Mouse (Mus musculus) layer of hippocampus, adult 9-10 months (tissue): ENCODE results near the gene Pdk2.
"Not testable (repeated sequence)": the region's sequence is repeated elsewhere in the genome, so short reads cannot be mapped to it uniquely, and the experiment has no call there.

Experiments used
- DNase-seq: peaks from one replicate; pipeline ENCODE4 v3.0.0; 2022; ENCODE audit warnings: low spot score

The Pdk2 gene

DNA sequence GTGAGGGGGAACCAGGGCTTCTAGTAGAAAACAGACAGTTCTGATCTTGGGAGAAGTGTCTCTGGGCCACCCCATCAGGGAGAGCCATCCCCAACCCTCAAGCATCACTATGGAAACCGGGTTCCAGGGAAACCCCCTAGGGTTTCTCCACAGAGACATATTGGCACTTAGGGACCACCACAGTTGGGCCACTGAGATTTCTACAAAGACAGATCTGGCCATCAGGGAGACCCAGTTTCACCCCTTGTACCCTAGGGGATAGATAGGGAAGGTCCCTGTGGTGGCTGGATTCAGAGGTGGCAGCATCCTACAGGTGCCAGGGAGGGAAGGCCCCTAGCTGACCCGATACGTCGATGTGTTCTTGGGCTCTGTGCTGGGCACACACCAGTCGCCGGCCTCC, 14.3 kb downstream of the Pdk2 start:
- DNase-seq: no peak

DNA sequence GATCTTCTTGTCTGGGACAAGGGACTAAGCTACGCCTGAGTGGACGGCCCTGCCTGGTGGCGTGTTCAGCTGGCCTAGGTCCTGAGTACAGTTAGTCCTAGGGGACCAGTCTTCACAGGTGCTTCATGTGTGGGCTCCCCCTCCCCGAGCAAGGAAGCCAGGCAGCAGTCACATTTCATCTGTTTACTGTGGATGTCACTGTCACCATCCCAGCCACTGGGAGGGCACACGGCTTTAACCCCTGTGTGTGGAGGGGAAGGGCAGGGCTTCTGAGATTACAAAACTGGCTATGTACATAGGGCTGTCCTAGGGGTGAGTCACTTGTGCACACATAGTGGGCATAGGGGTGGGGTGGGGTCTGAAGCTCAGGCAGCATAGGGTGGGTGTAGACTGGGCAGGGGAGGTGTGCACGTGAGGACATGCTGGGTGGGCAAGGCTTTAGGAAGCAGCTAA, 15.0 kb downstream of the Pdk2 start:
- no peak for DNase-seq

DNA sequence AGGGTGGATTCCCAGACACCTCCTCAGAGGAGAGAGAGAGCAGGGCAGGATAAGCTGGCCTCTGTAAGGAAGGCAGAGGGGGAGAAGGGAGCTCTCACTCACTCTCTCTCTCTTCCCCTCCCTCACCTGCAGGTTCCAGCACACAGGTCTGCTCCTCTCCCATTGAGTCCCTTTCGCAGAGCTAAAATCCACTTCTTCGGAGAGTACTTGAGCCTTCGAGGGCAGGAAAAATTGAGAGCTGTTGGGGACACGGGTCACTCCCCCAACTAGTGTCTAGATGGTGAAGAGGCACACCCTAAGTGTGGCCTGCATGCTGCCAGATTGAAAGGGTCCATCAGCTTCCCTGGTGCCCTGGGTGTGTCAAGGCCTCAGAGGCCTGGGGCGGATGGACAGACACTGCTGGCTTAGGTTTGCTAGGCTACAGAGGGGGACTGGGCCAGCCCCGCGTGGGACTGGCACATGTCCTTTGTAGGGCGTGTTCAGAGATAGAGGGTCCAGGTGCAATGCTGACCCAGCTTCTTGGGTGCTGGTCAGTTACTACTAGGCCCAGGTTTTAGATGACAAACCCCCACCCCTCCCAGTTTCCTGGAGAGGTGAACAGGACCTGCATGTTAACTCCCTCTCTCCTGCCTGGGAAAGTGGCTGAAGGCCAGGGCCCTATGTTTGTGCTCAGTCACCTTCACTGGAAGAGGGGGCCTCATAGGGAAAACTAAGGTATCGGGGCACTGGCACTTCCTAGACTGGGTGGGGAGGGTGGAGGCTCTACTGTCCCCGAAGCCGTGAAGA, 15.7 kb downstream of the Pdk2 start:
- no peak for DNase-seq

DNA sequence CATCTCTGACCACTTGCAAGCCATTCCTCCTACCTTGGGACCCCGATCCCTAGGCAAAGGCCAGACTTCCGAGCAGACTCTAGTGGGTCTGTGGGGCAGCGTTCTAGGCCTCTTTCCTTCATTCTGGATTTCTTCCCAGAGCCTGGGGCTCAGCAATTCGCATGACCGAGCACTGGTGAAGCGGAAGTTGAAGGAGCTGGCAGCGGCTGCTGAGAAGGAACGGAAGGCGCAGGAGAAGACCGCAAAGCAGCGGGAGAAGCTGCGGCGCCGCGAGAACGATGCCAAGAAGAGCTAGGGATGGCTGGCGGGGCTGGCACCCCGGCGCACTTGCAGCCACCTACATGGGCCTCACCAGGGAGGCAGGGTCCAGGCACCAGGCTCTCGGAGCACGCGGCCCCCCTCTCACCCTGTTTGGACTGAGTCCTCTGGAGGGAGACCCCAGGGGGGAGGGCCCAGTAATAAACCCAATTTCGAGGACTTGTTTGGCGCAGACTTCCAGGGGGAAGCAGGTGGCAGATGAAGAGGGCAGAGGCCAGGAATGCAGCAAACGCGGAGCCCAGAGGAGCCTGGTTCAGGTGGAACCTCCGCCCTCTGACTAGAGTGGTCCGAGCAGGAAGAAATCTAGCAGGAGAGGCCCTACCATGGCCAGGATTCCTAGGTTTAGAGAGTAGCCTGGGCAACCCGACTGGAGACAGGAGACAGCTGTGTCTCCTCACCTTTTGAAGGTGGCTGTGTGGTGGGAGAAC, 16.5 kb downstream of the Pdk2 start:
- no peak for DNase-seq

DNA sequence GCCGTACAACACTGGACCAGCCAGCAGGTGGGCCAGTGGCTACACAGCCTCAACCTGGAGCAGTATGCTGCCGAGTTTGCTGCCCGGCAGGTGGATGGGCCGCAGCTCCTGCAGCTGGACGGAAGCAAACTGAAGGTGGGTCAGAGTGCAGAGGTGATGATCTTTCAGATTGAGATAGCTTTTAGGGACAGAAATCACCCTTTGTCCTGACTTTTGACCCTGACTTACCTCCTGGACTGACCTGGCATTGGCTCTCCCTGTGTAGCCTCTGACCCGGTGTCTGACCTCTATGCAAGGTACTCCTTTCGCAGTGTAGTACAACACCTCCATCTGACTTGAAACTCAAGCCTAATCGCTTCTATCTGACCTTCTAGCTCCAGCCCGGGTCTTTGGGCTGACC, 17.7 kb downstream of the Pdk2 start:
- DNase-seq: no peak

DNA sequence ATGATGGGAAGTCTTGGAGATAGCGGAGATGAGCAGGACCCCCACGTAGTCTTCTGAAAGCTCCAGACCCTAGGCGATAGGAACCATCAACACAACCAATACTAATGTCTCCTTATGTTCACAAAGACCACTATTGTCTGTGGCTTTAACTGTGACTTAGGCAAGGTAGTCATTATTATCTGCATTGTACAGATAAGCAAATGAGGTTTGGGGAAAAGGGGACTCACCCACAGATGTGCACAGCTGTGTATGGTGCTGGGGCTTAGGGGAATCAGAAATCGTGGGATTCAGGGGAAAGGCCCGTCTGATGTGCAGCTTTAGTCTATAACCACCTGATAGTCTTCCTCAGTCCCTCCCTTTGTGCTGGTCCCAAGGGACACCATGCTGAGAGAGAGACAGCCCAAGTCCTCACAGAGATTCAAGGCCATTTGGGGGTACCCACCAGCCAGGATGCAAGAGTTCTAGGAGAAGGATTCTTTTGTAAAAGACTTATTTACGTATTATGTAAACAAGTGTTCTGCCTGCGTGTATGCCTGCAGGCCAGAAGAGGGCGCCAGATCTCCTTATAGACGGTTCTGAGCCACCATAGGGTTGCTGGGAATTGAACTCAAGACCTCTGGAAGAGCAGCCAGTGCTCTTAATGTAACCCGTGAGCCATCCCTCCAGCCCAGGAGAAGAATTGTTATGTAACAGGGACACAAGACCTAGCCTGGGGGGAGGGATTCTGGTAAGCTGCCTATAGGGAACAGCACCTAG, 18.7 kb downstream of the Pdk2 start:
- no peak for DNase-seq

DNA sequence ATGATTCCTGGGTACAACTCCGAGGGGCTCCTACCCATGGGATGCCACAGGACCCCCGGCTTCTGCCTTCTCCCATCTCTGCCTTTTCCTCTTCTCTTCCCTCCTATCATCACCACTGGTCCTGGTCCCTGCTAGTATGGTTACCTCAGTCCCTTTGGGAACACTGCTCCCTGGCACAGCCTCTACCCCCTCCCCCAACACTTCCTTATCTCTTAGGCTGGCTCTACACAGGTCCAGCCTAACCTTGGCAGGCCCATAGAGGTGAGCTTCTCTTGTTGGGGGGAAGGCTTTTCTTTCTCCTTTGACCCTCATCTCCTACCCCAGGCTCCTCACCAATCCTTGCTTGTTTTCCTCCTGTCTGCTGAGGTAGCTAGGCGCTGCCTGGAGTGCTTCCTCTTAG, 25.7 kb downstream of the Pdk2 start:
- DNase-seq: no peak

DNA sequence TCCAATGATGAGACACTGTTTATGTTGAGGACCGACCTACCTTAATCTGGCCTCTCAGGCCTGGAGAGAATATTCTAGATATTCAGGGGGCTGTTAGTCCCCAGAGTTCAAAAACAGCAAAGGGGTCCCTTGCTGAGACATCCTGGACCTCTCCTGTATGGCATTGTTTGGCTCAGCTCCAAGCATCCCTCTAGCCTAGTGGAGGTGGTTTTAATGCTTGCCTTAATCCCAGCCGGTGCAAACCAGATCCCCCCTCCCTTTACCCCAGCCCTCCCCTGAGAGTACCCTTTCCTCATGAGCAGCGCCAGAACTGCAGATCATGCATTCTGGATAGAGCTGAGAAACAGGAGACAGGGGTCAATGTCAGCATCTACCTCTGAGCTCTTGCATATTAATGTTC, 28.7 kb downstream of the Pdk2 start:
- no peak for DNase-seq

DNA sequence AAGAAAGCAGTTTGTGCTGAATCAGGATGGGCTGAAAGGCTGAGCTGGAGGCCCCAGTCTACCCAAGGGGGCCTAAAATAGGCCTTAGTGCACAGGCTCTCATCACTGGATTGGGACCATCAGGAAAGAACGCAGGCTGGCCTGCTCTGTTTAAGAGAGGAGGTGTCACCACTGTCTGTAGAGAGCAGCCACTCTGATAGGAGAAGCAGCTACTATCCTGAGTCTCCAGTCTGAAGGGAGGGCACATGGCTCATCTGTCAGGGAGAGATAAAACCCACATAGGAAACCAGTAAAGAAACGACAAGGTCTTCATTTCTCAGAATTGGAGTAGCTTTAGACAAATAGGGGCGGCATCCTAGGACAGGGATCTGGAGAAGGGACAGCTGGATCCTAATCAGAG, 29.1 kb downstream of the Pdk2 start:
- DNase-seq: no peak

DNA sequence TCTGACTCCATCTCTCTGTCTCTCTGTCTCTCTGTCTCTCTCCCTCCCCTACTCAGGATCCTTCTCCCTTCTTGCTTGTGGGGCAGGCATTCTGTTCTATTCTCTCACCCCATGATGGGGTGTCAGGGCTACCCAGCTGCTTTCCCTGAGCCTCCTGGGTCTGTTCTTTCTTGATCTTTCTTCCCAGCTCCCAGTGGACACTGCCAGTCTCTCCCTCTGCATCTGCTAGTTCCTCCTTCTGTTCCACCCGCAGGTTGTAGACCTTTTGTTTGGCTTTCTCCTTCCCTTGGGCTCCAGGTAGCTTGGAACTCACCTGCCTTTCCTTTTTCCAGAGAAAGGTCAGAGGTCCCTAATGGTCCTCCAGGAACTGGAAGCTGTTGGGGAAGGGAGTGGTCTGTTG, 29.7 kb downstream of the Pdk2 start:
- no peak for DNase-seq

DNA sequence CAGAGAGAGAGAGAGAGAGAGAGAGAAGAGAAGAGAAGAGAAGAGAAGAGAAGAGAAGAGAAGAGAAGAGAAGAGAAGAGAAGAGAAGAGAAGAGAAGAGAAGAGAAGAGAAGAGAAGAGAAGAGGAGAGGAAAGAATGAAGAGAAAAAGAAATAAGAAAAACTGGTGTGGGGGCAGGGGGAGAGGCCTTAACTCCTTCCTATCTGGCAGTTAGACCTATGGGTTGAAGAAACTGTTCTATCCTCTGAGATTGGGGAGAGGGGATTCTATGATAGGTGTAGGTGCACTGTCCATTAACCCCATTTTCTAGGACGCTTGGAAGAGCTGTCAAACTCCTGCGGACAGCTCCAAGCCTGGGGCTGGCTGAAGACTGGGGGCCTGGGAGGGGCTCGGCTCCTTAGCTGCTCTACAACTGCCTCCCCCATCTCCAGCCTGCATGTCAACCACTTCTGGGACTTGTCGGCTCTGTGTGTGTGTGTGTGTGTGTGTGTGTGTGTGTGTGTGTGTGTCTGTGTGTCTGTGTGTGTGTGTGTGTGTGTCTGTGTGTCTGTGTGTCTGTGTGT, 30.2 kb downstream of the Pdk2 start:
- DNase-seq: not testable (repeated sequence)

DNA sequence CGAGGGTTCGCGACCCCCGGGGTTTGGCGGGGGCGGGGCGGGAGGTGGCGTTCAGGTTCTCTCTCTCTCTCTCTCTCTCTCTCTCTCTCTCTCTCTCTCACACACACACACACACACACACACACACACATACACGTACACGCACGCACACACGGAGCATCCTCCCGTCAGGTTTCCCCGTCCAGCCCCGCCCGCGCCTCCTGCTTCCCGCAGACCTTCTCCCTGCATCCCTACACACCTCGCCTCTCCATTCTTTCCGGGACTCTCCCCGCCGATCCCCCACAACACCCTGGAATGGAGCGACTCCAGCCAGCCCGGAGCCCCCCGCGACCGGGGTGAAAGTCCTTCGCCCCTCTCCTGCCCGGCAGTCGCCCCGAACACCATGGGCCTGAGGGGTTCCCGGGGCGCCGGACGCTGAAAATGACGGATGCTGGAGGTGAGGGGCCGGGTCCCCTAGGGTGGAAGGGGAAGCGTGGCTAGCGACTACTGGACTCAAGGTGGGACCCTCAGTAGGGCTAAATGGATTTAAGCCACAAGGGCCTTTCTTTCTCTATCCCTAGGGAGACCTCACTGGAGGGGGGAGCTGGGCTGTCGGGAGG, 30.9 kb downstream of the Pdk2 start:
- DNase-seq: no peak

DNA sequence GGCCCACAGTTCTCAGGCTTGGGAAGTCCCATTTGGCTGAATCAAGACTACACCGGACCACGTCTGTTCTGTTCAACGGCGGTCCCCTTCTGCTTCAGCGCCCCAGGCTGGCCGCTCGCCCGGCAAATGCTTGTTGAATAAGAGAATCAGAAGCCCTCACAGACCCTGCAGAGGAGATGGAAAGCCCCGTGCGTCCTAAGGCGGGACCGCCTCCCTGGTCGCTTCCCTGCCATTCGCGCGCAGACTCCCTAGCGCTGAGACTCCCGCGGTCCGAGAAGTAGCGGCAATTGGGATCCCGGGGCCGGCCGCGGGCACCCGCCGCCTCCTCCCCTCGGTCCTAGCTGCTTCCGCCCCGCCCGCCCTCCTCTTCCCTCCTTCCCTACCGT, 31.5 kb downstream of the Pdk2 start, which contains the start of gene Samd14:
Gene Samd14 (plus strand): TSS at position 251 of the 386 bp plus-strand sequence.
- DNase-seq: no peak

DNA sequence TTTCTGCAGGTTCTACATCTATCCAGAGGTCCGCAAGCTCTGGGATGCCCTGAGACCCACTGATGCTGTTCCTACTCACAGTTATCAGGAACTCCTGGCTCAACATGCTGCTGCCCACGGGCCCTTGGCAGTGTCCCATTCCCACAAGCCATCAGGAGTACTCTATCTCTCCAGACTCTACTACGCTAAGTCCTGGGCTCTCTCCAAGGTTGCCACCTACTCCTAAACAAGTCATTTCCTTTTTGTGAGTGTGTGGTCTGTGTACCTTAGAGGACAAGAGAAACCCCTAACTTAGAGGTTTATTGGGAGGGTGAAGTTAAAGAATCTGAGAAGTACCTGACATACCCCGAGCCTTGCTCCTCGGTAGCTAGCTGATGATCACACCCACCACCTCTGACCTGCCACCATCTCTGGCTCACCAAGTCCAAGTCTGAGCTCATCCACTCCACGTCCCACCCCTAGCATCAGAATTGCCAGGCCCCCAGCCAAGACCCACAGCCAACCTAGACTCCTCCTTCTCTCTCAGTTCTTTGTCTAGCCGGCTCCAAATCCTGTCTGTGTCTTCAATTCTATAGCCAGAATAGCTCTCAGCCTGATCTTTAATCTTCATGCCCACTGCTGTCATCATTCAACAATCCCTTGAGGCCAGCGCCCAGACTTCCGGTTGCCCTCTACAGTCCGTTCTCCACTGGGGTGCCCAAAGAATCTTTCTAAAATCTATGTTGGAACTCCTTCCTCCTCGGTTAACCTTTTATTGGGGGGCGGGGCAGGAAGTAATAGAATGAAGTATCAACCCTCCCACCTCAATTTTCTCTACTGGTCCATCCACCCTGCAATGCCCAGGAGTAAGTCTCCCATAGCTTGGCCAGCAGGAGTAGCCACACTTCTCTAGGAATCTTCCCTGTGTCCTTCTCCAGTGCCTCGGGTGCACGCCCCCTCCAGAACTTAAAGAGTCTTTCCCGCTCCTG, 32.2 kb downstream of the Pdk2 start:
- DNase-seq: no peak

DNA sequence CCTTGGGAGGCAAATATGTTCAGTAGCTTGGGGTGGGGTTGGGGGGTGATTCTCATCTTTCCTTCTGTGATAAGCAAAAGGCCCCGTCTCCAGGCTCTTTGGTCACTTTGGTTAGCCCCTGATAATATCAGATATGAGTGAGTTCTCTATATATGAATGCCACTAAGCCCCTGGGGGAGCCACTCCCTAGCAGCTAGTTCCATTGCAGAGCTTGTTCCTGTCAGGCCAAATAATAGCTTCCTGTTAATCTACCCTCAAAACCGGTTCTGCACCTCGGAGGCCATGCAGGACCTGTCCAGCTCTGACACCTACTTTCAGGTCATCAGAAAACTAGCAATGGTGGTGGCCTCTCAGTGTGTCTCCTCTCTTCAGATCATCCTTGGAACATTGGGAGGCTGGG, 33.7 kb downstream of the Pdk2 start:
- DNase-seq: no peak

DNA sequence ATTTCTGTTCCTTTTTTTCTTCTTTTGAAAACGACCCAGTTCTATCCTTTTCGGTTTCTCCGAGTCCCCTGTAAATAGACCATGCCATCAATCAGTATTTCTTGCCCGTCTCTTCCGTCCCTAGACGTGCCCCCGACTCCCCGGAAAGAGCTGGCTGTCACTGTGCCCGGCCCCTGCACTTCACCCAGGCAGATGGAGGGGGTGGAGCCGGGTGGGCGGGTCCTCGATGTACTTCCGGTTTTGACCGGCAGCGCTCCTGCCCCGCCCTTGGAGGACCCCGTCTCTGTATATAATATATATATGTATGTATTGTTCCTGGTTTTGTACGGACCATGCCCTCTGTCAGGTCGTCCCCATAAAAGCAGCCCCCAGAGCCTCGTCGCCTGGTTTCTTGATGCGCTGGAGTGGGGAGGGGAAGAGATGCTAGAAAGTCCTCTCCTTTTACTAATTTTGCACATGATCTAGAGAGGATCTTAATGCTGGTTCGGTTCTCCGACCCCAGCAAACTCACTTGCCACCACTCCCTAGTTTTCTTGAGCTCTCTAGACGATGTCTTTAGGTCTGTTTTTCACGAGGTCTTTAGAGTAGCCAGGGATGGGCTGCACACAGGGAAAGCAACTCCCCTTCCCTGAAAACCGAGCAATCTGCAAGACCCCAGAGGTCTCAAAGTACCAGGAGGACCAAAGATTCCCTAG, 34.5 kb downstream of the Pdk2 start:
- no peak for DNase-seq

DNA sequence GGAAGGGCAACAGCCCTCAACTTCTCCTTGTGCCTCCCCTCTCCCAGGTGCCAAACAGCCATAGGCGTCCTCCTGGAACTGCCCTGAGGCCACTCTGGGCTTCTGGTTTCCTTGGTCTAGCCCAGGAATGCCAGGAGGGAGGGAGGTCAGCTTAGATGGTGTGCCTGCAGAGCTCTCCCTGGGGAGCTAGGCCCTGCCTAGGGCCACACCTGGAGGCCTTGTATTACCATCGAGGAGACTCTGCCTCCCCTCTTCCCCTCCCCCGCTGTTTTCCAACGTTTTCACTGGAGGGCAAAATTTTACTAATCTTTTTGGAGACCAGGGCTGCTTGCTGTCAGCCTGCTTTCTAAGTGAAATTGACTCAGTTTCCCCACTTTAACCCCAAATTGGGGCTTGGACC, 35.1 kb downstream of the Pdk2 start:
- no peak for DNase-seq

DNA sequence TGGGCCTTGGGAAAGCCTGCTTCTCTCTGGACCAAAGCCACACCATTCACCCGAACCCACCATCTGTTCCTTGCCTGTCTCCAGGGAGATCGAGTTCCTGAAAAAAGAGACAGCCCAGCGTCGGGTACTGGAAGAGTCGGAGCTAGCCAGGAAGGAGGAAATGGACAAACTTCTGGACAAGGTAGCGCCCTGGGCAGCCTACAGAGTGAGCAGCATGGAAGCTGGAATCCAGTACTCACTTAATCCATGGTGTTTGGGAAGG, 36.3 kb downstream of the Pdk2 start:
- no peak for DNase-seq

DNA sequence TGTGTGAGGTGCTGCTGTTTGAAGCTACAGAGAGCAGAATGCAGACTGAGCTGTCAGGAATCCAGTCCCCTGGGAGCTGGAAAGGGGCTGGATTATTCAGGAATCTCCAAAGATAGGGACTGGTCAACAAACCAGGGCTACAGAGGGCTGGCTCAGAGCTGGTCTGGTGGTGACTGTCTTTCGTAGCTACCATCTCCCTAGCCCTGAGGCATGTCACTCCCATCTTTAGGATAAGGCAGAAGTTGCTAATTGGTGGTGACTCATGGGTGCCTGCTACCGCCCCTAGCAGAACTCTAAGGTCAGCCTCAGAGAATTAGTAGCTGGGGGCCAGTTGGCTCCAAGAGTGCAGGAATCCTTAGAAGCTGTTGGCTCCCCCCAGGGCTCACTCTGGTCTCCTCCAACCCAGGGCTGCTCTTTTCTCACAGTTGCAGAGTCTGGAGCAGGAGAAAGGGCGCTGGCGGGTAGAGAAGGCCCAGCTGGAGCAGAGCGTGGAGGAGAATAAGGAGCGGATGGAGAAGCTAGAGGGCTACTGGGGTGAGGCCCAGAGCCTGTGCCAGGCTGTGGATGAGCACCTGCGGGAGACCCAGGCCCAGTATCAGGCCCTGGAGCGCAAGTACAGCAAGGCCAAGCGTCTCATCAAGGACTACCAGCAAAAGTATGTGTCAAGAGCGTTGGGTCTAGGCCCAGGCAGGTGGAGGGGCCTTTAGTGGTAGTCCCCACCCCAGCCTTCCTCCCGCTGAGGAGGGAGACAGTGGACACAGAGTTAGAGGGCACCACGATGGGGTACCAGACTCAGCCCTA, 36.8 kb downstream of the Pdk2 start:
- DNase-seq: no peak

DNA sequence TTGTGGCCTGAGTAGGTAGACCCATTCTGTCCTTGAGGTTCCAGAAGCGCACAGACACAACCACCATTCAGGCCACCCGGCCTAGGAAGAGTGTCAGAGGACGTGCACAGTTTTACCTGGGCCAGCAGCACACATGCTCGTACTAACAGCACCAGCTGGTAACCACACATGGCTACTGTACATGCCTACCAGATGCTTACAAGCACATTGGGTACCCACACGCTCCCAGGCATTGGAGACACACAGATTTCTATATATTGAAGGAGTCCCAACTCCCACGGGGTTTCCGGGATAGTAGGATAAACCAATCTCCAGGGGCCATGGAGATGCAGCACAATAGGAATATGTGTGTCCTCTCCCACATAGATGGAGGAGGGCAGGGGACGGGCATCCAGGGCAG, 38.4 kb downstream of the Pdk2 start:
- DNase-seq: no peak
